Mouse (Mus musculus) spleen, adult 2 months (tissue): ENCODE measurements around the gene Vps45.

Experiments
- CTCF ChIP-seq: fragments of 200-500 bp; IDR thresholded peaks from 2 replicates; pipeline ENCODE4 v1.5.1; 2011; ENCODE audit warnings: mild to moderate bottlenecking, inconsistent platforms; ENCODE audit not compliant: insufficient read depth, insufficient read length, insufficient replicate concordance; ENCODE audit errors: extremely low read depth
- POLR2A ChIP-seq: fragments of 200-500 bp; IDR thresholded peaks from 2 replicates; pipeline ENCODE4 v1.6.1; 2011; ENCODE audit warnings: low read depth, low read length, inconsistent platforms

DNA sequence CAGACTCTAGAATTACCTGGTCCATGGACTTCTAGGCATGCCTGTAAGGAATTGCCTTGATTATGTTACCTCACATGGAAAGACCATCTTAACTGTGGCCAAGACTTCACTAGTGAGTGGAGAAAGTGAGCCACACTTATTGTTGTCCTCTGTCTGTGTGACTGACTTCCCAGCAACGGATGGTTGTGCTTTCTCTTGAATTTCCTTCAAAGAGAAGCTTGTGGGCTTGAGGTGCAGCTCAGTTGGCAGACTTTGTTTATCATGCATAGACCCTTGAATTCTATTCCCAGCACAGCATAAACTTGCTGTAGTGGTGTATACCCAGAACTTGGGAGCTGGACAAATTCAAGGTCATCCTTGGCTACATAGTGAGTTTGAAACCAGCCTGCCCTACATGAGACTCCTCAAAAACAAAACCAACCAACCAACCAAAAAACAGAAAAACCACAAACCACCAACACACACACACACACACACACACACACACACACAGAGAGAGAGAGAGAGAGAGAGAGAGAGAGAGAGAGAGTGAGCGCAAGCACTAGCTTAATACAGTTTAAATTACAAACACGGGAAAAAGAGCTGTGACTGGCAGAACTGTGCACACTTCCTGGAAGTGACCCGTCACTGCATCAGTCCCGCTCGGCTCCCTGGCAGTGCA lies 26.1 kb downstream of the Vps45 start:
- TF ChIP-seq CTCF (no peak), POLR2A (peak; percentile 17; the same call in 1 of the 2 replicates)
